Mouse (Mus musculus) cerebellum, adult 2 months (tissue): ENCODE measurements around the gene Slc36a2.

Experiments used
- CTCF ChIP-seq: fragments of 200-500 bp; IDR thresholded peaks from 2 replicates; pipeline ENCODE4 v1.5.1; 2011; ENCODE audit warnings: low read depth, mild to moderate bottlenecking, control low read depth, low read length, moderate library complexity, borderline replicate concordance; ENCODE audit not compliant: insufficient read depth
- POLR2A ChIP-seq: fragments of 200-500 bp; IDR thresholded peaks from 2 replicates; pipeline ENCODE4 v1.6.1; 2011; ENCODE audit warnings: low read length, control low read depth, borderline replicate concordance; ENCODE audit not compliant: insufficient read depth

GRCm38 (mm10) chr11:55214978-55215377 is 30.1 kb upstream of the Slc36a2 start:
- TF ChIP-seq POLR2A (no peak), CTCF (no peak)
